Mouse (Mus musculus) skeletal muscle tissue, postnatal 0 days (tissue): Measurements from ENCODE around the gene Wdr44. TPM values are rescaled to one million over a fixed set of nuclear protein-coding genes. Genes with fewer than 3 reads are reported as not detected.

ENCODE experiments used
- polyA plus RNA-seq: library from polyadenylated mRNA; unstranded; fragments of >200 nt; fragmentation: Nextera tagmentation; extraction: Ambion mirVana; gene quantifications from 2 replicates; pipeline ENCODE4 v1.2.1, GENCODE M21; 2015

Wdr44 gene
- 30.8 and 36.3 TPM in 2 replicates for polyA plus RNA-seq

DNA sequence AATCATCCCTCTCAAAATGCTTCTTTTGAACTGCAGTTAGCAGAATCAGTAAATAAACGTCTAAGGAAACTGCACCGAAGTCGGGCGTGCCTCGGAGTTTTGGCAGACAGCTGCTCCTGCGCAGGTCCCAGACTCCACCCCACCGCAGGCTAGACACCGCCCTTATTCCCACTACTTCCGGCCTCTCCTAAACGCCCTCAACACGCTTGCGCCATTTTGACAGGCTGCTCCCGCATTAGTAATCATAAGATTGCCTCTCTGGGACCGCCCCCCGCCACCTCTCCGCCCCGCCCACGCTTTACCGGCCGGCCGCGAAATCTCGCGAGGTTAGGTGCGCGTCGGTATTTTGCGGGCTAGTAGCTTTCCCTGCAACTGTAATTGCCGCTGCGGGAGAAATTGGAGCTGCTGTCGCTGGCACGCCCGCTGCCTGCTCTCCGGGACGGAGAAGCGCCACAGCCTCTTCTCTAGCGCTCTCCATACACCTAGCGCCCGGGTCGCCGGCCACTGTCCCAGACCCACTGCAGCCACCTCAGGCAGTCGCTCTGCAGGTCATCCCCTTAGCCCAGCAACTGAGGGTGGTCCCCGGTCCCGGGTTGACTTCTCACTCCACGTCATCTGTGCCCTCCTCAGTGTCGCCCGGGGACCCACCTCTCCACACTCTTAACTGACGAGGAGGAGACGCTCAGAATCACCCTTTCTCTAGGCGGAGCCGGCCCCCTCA, at the start of gene Wdr44:
TSS of gene Wdr44 (plus strand) at position 330 of the 721 bp plus-strand sequence.

Other genes with a start within 250 kb of the Wdr44 start
- not detected in 2 replicates for gene Gm4907, start 189.5 kb downstream of the Wdr44 start, polyA plus RNA-seq